Mouse (Mus musculus): ENCODE results near the gene Pomgnt1. TPM values are rescaled to one million over a fixed set of nuclear protein-coding genes. Genes with fewer than 3 reads are reported as not detected.

Gene Pomgnt1
- polyA plus RNA-seq, 1 experiment from 2014 or later, result 49.4 TPM

DNA sequence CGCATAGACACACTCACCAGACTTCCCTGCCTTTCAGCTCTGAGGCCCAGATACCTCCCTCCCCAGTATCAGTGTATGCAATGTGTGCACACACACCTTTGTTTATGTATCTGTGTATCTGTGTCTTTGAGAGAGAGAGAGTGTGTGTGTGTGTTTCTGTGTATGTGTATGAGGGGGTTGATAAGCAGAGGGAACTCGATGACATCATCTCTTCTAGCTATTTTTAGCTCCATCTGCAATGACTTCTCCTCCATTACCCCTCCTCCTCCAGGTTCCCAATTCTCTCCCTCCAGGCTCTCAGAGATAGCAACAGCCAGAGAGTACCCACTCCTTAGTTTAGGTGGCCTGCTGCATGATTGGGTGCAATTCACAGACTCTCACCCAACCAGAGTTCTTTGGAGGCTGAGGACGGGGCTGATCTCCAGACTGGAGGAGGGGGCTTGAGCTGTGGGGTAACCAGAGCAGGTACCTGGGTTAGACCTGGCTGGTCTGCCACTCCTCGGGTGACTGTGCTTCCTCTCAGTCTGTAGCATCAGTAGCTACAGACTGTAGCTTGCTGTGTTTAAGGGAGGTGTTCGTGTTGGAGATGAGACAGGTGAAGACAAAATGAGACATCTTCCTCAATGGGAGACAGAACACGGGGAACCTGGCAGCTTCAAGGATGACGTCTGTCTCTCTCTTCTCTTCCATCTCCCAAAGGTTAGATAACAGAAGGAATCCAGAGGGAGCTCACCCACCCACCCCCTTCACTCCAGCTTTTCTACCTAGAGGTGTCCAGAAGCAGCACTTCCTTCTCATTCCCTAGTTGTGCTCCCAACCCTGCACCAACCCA, 52.3 kb downstream of the Pomgnt1 start:
- Histone ChIP-seq H3K4me2 (ENCODE audit: low read depth, low read length) (peak overlapping the region; percentile 55), H3K9me3 (replicated peaks; ENCODE audit: control insufficient read depth, low read length) (no peaks in the 10 kb centered on the region), H3K36me3 (ENCODE audit: control insufficient read depth, insufficient read depth, low read length) (no peaks in the 10 kb centered on the region), H3K27ac (ENCODE audit: low read length) (peak overlapping the region; percentile 92), H3K4me1 (ENCODE audit: control insufficient read depth, insufficient read depth, low read length) (peaks cover 24% of the 10 kb centered on the region), H3K4me3 (replicated peaks; ENCODE audit: low read length) (peak overlapping the region; percentile 32), H3K27me3 (ENCODE audit: control insufficient read depth, insufficient read depth, low read length) (no peaks in the 10 kb centered on the region), H3K9ac (ENCODE audit: low read length) (peak overlapping the region; percentile 70)
- peak; percentile 72 for ATAC-seq (ENCODE audit: insufficient read depth, low FRiP score)
- 51% methylated on average over 7 of the region's 7 CpGs for WGBS

- Histone ChIP-seq H3K36me3 (ENCODE audit: control insufficient read depth, insufficient read depth, low read length) (no peaks in the 10 kb centered on the region), H3K27ac (ENCODE audit: low read length) (peak overlapping the region; percentile 92), H3K4me3 (replicated peaks; ENCODE audit: low read length) (peak overlapping the region; percentile 32), H3K4me2 (ENCODE audit: low read depth, low read length) (peak overlapping the region; percentile 55), H3K9me3 (replicated peaks; ENCODE audit: control insufficient read depth, low read length) (no peaks in the 10 kb centered on the region), H3K9ac (ENCODE audit: low read length) (peak overlapping the region; percentile 70), H3K27me3 (ENCODE audit: control insufficient read depth, insufficient read depth, low read length) (no peaks in the 10 kb centered on the region), H3K4me1 (ENCODE audit: control insufficient read depth, insufficient read depth, low read length) (peaks cover 24% of the 10 kb centered on the region)
- peak; percentile 91 for ATAC-seq (ENCODE audit: insufficient read depth, low FRiP score)
- 16% methylated on average over 10 of the region's 10 CpGs for WGBS
Measured at GRCm38 (mm10) chr4:116176543-116176988, 52.9 kb downstream of the Pomgnt1 start.

GRCm38 (mm10) chr4:116177140-116177539, 53.5 kb downstream of the Pomgnt1 start:
- Histone ChIP-seq H3K9me3 (replicated peaks; ENCODE audit: control insufficient read depth, low read length) (no peaks in the 10 kb centered on the region), H3K4me3 (replicated peaks; ENCODE audit: low read length) (no peak overlapping the region), H3K4me1 (ENCODE audit: control insufficient read depth, insufficient read depth, low read length) (peaks cover 24% of the 10 kb centered on the region), H3K4me2 (ENCODE audit: low read depth, low read length) (peak overlapping the region; percentile 55), H3K36me3 (ENCODE audit: control insufficient read depth, insufficient read depth, low read length) (no peaks in the 10 kb centered on the region), H3K27me3 (ENCODE audit: control insufficient read depth, insufficient read depth, low read length) (no peaks in the 10 kb centered on the region), H3K9ac (ENCODE audit: low read length) (peak overlapping the region; percentile 70), H3K27ac (ENCODE audit: low read length) (peak overlapping the region; percentile 92)
- 26% methylated on average over 5 of the region's 5 CpGs for WGBS
- ATAC-seq (ENCODE audit: insufficient read depth, low FRiP score), result no peak

DNA sequence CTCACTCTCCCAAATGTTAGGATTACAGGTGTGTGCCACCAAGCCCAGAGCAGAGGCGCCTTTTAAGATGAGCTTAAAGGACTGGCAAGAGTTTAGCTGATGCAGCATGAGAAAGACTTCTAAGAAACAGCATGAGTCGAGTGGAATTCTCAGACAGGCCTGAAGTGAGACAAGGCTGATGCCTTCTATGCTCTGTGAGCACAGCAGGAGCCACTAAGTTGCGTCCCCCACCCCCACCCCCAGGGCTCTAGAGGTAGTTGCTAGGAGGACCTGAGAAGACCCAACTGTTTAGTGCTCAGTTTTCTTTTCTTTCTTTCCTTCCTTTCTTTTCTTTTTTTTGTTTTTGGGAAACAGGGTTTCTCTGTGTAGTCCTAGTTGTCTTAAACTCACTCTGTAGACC, 58.4 kb downstream of the Pomgnt1 start:
- Histone ChIP-seq H3K27me3 (ENCODE audit: control insufficient read depth, insufficient read depth, low read length) (peaks cover 3% of the 10 kb centered on the region; the same call in 1 of the 2 replicates), H3K9ac (ENCODE audit: low read length) (no peak overlapping the region), H3K9me3 (replicated peaks; ENCODE audit: control insufficient read depth, low read length) (no peaks in the 10 kb centered on the region), H3K4me2 (ENCODE audit: low read depth, low read length) (no peak overlapping the region), H3K4me1 (ENCODE audit: control insufficient read depth, insufficient read depth, low read length) (peaks cover 8% of the 10 kb centered on the region), H3K36me3 (ENCODE audit: control insufficient read depth, insufficient read depth, low read length) (no peaks in the 10 kb centered on the region), H3K27ac (ENCODE audit: low read length) (no peak overlapping the region), H3K4me3 (replicated peaks; ENCODE audit: low read length) (no peak overlapping the region)
- WGBS, result 61% methylated on average over 3 of the region's 3 CpGs
- no peak for ATAC-seq (ENCODE audit: insufficient read depth, low FRiP score)

- no peak overlapping the region for H3K4me3 ChIP-seq (replicated peaks; ENCODE audit: low read length)
- H3K4me2 ChIP-seq (ENCODE audit: low read depth, low read length), result peak overlapping the region; percentile 25; the same call in 1 of the 2 replicates
- peak overlapping the region; percentile 14; the same call in 1 of the 2 replicates for H3K27ac ChIP-seq (ENCODE audit: low read length)
- 11% methylated on average over 12 of the region's 12 CpGs for WGBS
- H3K36me3 ChIP-seq (ENCODE audit: control insufficient read depth, insufficient read depth, low read length), result no peaks in the 10 kb centered on the region
- no peaks in the 10 kb centered on the region for H3K9me3 ChIP-seq (replicated peaks; ENCODE audit: control insufficient read depth, low read length)
- peaks cover 3% of the 10 kb centered on the region; the same call in 1 of the 2 replicates for H3K27me3 ChIP-seq (ENCODE audit: control insufficient read depth, insufficient read depth, low read length)
- H3K9ac ChIP-seq (ENCODE audit: low read length), result peak overlapping the region; percentile 2
- peaks cover 4% of the 10 kb centered on the region; the same call in 1 of the 2 replicates for H3K4me1 ChIP-seq (ENCODE audit: control insufficient read depth, insufficient read depth, low read length)
- ATAC-seq (ENCODE audit: insufficient read depth, low FRiP score), result no peak
Measured at GRCm38 (mm10) chr4:116182745-116183144, 59.1 kb downstream of the Pomgnt1 start.

- 82% methylated on average over 4 of the region's 4 CpGs for WGBS
- peaks cover 4% of the 10 kb centered on the region; the same call in 1 of the 2 replicates for H3K4me1 ChIP-seq (ENCODE audit: control insufficient read depth, insufficient read depth, low read length)
- H3K36me3 ChIP-seq (ENCODE audit: control insufficient read depth, insufficient read depth, low read length), result no peaks in the 10 kb centered on the region
- H3K4me2 ChIP-seq (ENCODE audit: low read depth, low read length), result no peak overlapping the region
- no peak overlapping the region for H3K9ac ChIP-seq (ENCODE audit: low read length)
- no peak overlapping the region for H3K27ac ChIP-seq (ENCODE audit: low read length)
- no peak overlapping the region for H3K4me3 ChIP-seq (replicated peaks; ENCODE audit: low read length)
- peaks cover 3% of the 10 kb centered on the region; the same call in 1 of the 2 replicates for H3K27me3 ChIP-seq (ENCODE audit: control insufficient read depth, insufficient read depth, low read length)
- H3K9me3 ChIP-seq (replicated peaks; ENCODE audit: control insufficient read depth, low read length), result no peaks in the 10 kb centered on the region
- no peak for ATAC-seq (ENCODE audit: insufficient read depth, low FRiP score)
Measured at GRCm38 (mm10) chr4:116185083-116185482, 61.4 kb downstream of the Pomgnt1 start.

- Histone ChIP-seq H3K4me1 (ENCODE audit: control insufficient read depth, insufficient read depth, low read length) (no peaks in the 10 kb centered on the region), H3K4me3 (replicated peaks; ENCODE audit: low read length) (no peak overlapping the region), H3K9ac (ENCODE audit: low read length) (no peak overlapping the region), H3K36me3 (ENCODE audit: control insufficient read depth, insufficient read depth, low read length) (no peaks in the 10 kb centered on the region), H3K27ac (ENCODE audit: low read length) (no peak overlapping the region), H3K4me2 (ENCODE audit: low read depth, low read length) (no peak overlapping the region), H3K9me3 (replicated peaks; ENCODE audit: control insufficient read depth, low read length) (no peaks in the 10 kb centered on the region), H3K27me3 (ENCODE audit: control insufficient read depth, insufficient read depth, low read length) (no peaks in the 10 kb centered on the region)
- WGBS, result 55% methylated on average over 4 of the region's 4 CpGs
- ATAC-seq (ENCODE audit: insufficient read depth, low FRiP score), result no peak
Measured at GRCm38 (mm10) chr4:116192286-116192835, 68.7 kb downstream of the Pomgnt1 start.

DNA sequence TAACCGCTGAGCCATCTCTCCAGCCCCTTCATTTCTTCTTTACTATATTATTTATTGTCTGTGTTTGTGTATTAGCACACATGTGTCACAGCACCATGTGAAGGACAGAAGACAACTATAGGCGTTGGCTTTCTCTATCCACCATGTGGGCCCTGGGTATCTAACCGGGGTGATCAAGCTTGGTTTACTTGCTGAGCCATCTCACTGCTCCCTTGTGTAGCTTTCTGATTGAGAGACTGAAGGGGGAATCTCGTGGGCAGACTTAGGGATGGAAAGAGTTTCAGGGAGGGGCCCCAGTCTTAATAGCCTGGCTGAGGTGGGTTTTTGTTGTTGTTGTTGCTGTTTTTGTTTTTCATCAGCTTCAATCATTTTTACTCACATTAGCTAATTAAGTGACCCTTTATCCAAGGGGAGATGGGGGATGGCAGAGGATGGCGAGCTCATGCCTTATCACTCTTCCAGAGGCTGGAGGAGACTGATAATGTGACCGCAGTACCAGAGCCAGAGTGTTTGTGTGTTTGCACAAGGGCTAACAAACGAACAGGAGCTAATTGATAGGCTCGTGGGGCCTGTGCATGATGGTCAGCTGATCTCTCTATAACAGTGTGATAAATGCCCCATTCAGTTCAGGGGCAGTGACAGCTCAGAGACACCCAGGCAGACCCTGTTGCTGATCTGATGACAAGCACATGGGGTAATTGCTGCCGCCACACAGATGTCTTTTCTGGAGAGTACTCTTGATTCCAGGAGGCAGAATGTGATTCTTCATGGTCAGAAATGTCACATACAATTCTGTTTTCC, 70.1 kb downstream of the Pomgnt1 start:
- no peak overlapping the region for H3K9ac ChIP-seq (ENCODE audit: low read length)
- no peaks in the 10 kb centered on the region for H3K4me1 ChIP-seq (ENCODE audit: control insufficient read depth, insufficient read depth, low read length)
- no peaks in the 10 kb centered on the region for H3K27me3 ChIP-seq (ENCODE audit: control insufficient read depth, insufficient read depth, low read length)
- H3K9me3 ChIP-seq (replicated peaks; ENCODE audit: control insufficient read depth, low read length), result no peaks in the 10 kb centered on the region
- no peak overlapping the region for H3K27ac ChIP-seq (ENCODE audit: low read length)
- H3K4me2 ChIP-seq (ENCODE audit: low read depth, low read length), result no peak overlapping the region
- H3K4me3 ChIP-seq (replicated peaks; ENCODE audit: low read length), result no peak overlapping the region
- ATAC-seq (ENCODE audit: insufficient read depth, low FRiP score), result peak; percentile 64
- WGBS, result 47% methylated on average over 9 of the region's 9 CpGs
- H3K36me3 ChIP-seq (ENCODE audit: control insufficient read depth, insufficient read depth, low read length), result no peaks in the 10 kb centered on the region

All from stomach, embryonic 16.5 days (tissue).